Mouse (Mus musculus) cerebellum, adult 2 months (tissue): ENCODE measurements around the gene Nap1l4. TPM values are rescaled to one million over a fixed set of nuclear protein-coding genes. Genes with fewer than 3 reads are reported as not detected.

ENCODE experiments used
- DNase-seq, 2 experiments: peaks; one replicate each; pipeline ENCODE4 v3.0.0; 2021
- H3K27ac ChIP-seq: fragments of 200-500 bp; 2 replicates; pipeline ENCODE4 v1.5.1; 2012; ENCODE audit warnings: low read length, control low read depth, inconsistent platforms; ENCODE audit not compliant: insufficient read depth
- H3K27me3 ChIP-seq: fragments of 200-500 bp; 2 replicates; pipeline ENCODE4 v1.6.1; 2012; ENCODE audit warnings: inconsistent platforms, mild to moderate bottlenecking, low read length, moderate library complexity; ENCODE audit not compliant: control insufficient read depth, insufficient read depth
- H3K4me1 ChIP-seq: fragments of 200-500 bp; 2 replicates; pipeline ENCODE4 v1.6.1; 2011; ENCODE audit warnings: low read length; ENCODE audit not compliant: control insufficient read depth, insufficient read depth
- H3K4me3 ChIP-seq: fragments of 200-500 bp; replicated peaks from 2 replicates; pipeline ENCODE3; 2011; ENCODE audit warnings: mild to moderate bottlenecking, low read depth, low read length, control low read depth; ENCODE audit not compliant: insufficient read depth
- CTCF ChIP-seq: fragments of 200-500 bp; IDR thresholded peaks from 2 replicates; pipeline ENCODE4 v1.5.1; 2011; ENCODE audit warnings: low read depth, mild to moderate bottlenecking, control low read depth, low read length, moderate library complexity, borderline replicate concordance; ENCODE audit not compliant: insufficient read depth
- POLR2A ChIP-seq: fragments of 200-500 bp; IDR thresholded peaks from 2 replicates; pipeline ENCODE4 v1.6.1; 2011; ENCODE audit warnings: low read length, control low read depth, borderline replicate concordance; ENCODE audit not compliant: insufficient read depth
- WGBS: fragments of 180-500 bp; shearing (Covaris S2); methylation state at CpG from one replicate; pipeline ENCODE4 v1.1.7; 2018; 5-methylcytosine and 5-hydroxymethylcytosine counted together
- polyA plus RNA-seq: library from polyadenylated mRNA; depleted of rRNA; stranded (reverse); fragments of >200 nt; gene quantifications from 2 replicates; pipeline ENCODE4 v1.2.3, GENCODE M21; 2012

The Nap1l4 gene
- polyA plus RNA-seq, 1 experiment: 185 TPM

DNA sequence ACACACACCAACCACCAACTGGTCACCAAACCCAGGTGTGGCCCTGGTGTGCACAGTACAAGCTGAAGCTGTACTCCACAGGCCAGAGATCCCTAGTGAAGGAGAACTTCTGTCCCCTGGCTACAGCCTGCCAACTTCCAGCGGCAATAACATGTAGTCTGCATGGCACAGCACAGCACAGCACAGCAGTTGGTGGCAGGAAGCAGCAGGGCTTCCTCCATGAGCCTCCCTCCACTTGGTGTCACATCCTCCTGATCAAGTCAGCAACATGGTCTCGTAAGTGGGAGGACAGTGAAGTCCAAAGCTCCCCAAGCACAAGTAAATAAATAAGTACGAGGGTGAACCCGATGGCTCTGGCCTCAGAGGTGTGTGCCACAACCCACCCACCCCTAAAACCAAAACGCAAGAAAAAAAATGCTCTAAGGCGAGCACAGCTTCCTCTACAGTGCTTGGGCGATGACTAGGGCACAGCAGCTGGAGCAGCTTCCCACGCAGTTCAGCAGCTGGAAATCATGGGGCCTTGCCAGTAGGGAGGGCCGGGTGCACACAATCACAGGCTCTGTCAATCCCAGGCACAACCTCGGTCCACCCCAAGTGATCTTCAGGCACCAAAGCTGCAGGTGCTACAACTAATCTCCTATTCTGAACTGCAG, 35.0 kb downstream of the Nap1l4 start:
- H3K27ac ChIP-seq: no peak overlapping the region
- no peaks in the 10 kb centered on the region for H3K27me3 ChIP-seq
- no peak for TF ChIP-seq CTCF
- TF ChIP-seq POLR2A: no peak
- H3K4me3 ChIP-seq: no peak overlapping the region
- WGBS: 83% methylated on average over 10 of the region's 10 CpGs
- no peak for DNase-seq
- H3K4me1 ChIP-seq: no peaks in the 10 kb centered on the region; the same call in 1 of the 2 replicates

GRCm38 (mm10) chr7:143511335-143511712, 37.6 kb downstream of the Nap1l4 start:
- TF ChIP-seq CTCF: no peak
- no peak for TF ChIP-seq POLR2A
- no peak overlapping the region for H3K27ac ChIP-seq
- DNase-seq: no peak
- no peaks in the 10 kb centered on the region; the same call in 1 of the 2 replicates for H3K4me1 ChIP-seq
- H3K27me3 ChIP-seq: no peaks in the 10 kb centered on the region
- no peak overlapping the region for H3K4me3 ChIP-seq

GRCm38 (mm10) chr7:143510593-143511334, 38.1 kb downstream of the Nap1l4 start:
- Histone ChIP-seq H3K27ac (no peak overlapping the region), H3K4me3 (no peak overlapping the region), H3K27me3 (no peaks in the 10 kb centered on the region), H3K4me1 (no peaks in the 10 kb centered on the region; the same call in 1 of the 2 replicates)
- 89% methylated on average over 3 of the region's 3 CpGs for WGBS
- TF ChIP-seq POLR2A (no peak), CTCF (no peak)
- DNase-seq: no peak

DNA sequence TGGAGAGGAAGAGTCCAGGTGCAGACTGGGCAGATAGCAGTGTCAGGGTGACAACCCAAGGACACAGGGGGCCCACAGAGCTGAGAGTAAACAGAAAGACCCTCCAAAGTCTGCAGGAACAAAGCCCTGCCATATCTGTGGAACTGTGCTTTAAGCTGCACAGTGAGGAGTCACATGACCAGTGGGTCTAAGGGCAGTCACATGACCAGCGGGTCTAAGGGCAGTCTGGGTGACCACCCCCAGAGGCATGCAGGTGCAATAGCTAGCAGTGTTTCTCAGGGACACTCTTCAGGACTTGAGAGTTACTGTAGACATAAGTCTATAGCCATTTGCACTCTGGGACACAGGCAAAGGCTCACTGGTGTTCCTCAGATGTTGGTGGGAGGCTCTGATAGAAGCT, 39.3 kb downstream of the Nap1l4 start:
- 88% methylated on average over 1 of the region's 1 CpGs for WGBS
- TF ChIP-seq CTCF: no peak
- TF ChIP-seq POLR2A: no peak

GRCm38 (mm10) chr7:143506675-143507074, 42.2 kb downstream of the Nap1l4 start:
- no peak overlapping the region for H3K4me3 ChIP-seq
- TF ChIP-seq CTCF: peak; percentile 44; the same call in 1 of the 2 replicates
- TF ChIP-seq POLR2A: no peak
- 37% methylated on average over 7 of the region's 7 CpGs for WGBS
- H3K4me1 ChIP-seq: no peaks in the 10 kb centered on the region
- H3K27ac ChIP-seq: no peak overlapping the region
- peak; percentile 15 to 24 for DNase-seq
- H3K27me3 ChIP-seq: peaks cover 5% of the 10 kb centered on the region; the same call in 1 of the 2 replicates

More for the DNA sequence above, 39.3 kb downstream of the Nap1l4 start:
- DNase-seq: no peak
- Histone ChIP-seq H3K4me3 (no peak overlapping the region), H3K4me1 (no peaks in the 10 kb centered on the region), H3K27me3 (no peaks in the 10 kb centered on the region), H3K27ac (no peak overlapping the region)

DNA sequence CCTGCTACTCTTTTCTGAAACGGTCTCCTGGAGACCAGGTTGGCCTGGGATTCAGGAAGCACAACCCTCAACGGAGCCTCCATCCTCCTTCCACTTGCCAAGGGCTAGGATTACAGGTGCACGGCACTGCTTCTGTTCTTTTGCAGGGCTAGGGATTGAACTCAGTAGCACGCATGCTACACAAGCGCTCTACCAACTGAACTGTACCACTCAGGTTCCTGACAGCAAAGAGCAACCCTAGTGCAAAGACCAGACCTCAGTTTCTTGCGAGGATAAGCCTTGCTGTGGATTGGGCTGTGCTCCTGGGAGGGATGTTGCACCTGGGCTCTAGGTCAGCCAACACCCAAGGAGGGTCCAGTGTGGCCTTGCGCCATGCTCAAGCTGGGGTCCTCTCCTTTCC, 42.6 kb downstream of the Nap1l4 start:
- H3K4me1 ChIP-seq: no peaks in the 10 kb centered on the region
- H3K27me3 ChIP-seq: peaks cover 5% of the 10 kb centered on the region; the same call in 1 of the 2 replicates
- no peak for DNase-seq
- no peak for TF ChIP-seq POLR2A
- TF ChIP-seq CTCF: no peak
- no peak overlapping the region for H3K27ac ChIP-seq
- H3K4me3 ChIP-seq: no peak overlapping the region
- 73% methylated on average over 7 of the region's 7 CpGs for WGBS

DNA sequence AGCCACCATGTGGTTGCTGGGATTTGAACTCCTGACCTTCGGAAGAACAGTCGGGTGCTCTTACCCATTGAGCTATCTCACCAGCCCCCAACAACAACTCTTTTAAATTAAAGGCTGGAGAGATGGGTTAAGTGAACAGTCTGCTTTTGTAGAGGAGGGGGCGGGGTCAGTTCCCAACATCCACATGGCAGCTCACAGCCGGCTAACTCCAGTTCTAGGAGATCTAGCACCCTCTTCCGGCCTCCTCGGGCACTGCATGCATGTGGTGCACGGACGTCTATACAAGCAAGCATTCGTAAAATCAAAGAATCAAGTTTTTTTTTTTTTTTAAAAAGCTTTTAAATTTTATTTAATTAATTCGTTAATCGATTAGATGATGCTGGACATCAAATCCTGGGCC, 43.1 kb downstream of the Nap1l4 start:
- Histone ChIP-seq H3K27ac (no peak overlapping the region), H3K27me3 (peaks cover 5% of the 10 kb centered on the region; the same call in 1 of the 2 replicates), H3K4me1 (no peaks in the 10 kb centered on the region), H3K4me3 (no peak overlapping the region)
- WGBS: 32% methylated on average over 11 of the region's 11 CpGs
- DNase-seq: peak; percentile 32 to 47
- TF ChIP-seq CTCF: peak; percentile 43; the same call in 1 of the 2 replicates
- TF ChIP-seq POLR2A: no peak
